Mouse (Mus musculus): ENCODE data around the gene Pla2g6. TPM values are rescaled to one million over a fixed set of nuclear protein-coding genes. Genes with fewer than 3 reads are reported as not detected.

The Pla2g6 gene
- polyA plus RNA-seq (2012; rRNA removed): 21.8 and 27.2 TPM in 2 replicates
- polyA plus RNA-seq (2014; fragmentation: Nextera tagmentation; extraction: Ambion mirVana): 12.7 and 14.7 TPM in 2 replicates

DNA sequence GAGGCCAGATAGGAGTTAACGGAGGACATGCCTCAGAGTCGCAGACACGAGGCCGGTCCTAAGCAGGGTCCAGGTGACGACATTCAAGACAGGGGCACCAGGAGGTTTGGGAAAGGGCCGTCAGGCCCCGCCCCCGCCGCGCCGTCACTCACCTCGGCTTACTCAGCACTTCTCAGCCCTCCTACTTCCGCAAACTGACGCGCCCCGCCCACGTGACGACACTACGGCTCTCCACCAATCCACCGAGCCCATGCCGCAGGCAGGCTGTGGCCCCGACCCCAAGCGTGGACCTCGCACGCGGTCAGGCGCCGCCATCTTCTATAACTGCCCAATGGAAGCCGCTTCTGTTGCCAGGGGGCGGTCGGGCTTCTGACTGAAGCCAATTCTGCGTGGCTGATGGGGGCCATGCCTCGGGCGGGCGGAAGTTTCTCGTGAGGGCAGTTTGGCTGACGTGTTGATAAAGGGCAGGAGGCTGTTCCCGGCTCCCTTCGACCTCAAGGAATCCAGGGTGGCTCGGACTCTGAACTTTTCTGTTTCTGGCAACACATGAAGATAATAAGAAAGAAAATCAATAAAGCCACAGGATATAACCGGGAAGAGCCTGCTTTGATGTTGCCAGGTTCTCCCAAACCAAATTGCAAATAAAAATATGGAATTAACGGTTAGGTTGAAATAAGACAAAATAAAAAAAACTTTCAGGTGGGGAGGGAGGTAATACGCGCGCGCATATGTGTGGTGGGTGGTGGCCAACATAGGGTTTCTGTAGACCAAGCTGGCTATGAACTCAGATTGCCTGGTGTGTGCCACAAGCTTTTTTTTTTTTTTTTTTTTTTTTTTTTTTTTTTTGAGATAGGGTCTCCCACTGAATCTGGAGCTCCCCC lies at the start of gene Pla2g6:
Gene Pla2g6 (minus strand): TSS at position 333 of the 881 bp plus-strand sequence.
- peak; percentile 97 for ATAC-seq (ENCODE audit: low FRiP score, low read depth)
- 0 out of 2 replicates have a peak, but pooled peaks have one; percentile 21 for TF ChIP-seq POLR2A (IDR thresholded peaks at IDR 0.05; ENCODE audit: borderline replicate concordance, extremely low read depth, insufficient read depth, insufficient read length)
- peak; percentile 97 for DNase-seq (ENCODE audit: low spot score)
- no peaks in the 10 kb centered on the region for H3K36me3 ChIP-seq (ENCODE audit: control insufficient read depth, insufficient read depth, low read length)
- WGBS: 4% methylated on average over 44 of the region's 46 CpGs
- H3K4me3 ChIP-seq (replicated peaks; ENCODE audit: low read length): peak within 1 kb of the TSS; percentile 62
- H3K27me3 ChIP-seq (ENCODE audit: control insufficient read depth, insufficient read depth, low read length): no peaks in the 10 kb centered on the region
- peak within 1 kb of the TSS; percentile 91 for H3K4me2 ChIP-seq (replicated peaks; ENCODE audit: low read depth, low read length, severe bottlenecking)
- peak within 1 kb of the TSS; percentile 78 for H3K27ac ChIP-seq (replicated peaks; ENCODE audit: low read depth, low read length)
- H3K4me1 ChIP-seq (ENCODE audit: control insufficient read depth, insufficient read depth, low read length): peaks cover 19% of the 10 kb centered on the region
- no peaks in the 10 kb centered on the region for H3K9me3 ChIP-seq (ENCODE audit: control insufficient read depth, low read length)
- peak within 1 kb of the TSS; percentile 72 for H3K9ac ChIP-seq (ENCODE audit: low read depth, low read length, severe bottlenecking)

DNA sequence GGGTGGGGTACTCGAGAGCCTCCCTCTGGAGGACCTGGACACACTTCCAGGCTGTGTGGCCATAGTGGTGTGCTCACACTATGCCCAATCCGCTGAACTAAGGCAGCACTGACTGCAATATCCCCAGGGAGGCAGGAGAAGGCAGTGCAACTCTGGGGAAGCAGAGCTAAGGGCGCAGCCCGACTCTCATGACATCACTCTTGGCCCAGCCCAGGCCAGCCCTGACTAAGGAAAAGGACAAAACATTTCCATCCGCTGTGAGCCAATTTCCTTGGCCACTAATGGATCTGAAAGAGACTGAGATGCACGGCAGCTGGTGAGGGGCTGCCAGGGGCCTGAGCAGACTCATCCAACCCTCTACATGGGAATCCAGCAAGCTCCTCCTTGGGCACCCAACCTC lies 49.5 kb upstream of the Pla2g6 start:
- DNase-seq (ENCODE audit: low spot score) (no peak), ATAC-seq (ENCODE audit: low FRiP score, low read depth) (no peak)
- H3K4me3 ChIP-seq (replicated peaks; ENCODE audit: low read length): no peak overlapping the region
- WGBS: 91% methylated on average over 6 of the region's 6 CpGs
- no peak overlapping the region for H3K27ac ChIP-seq (replicated peaks; ENCODE audit: low read depth, low read length)
- no peaks in the 10 kb centered on the region for H3K4me1 ChIP-seq (ENCODE audit: control insufficient read depth, insufficient read depth, low read length)
- no peak overlapping the region for H3K4me2 ChIP-seq (replicated peaks; ENCODE audit: low read depth, low read length, severe bottlenecking)
- no peaks in the 10 kb centered on the region for H3K27me3 ChIP-seq (ENCODE audit: control insufficient read depth, insufficient read depth, low read length)
- H3K9ac ChIP-seq (ENCODE audit: low read depth, low read length, severe bottlenecking): no peak overlapping the region
- no peaks in the 10 kb centered on the region for H3K9me3 ChIP-seq (ENCODE audit: control insufficient read depth, low read length)
- H3K36me3 ChIP-seq (ENCODE audit: control insufficient read depth, insufficient read depth, low read length): peaks cover 57% of the 10 kb centered on the region
- TF ChIP-seq POLR2A (IDR thresholded peaks at IDR 0.05; ENCODE audit: borderline replicate concordance, extremely low read depth, insufficient read depth, insufficient read length): no peak

DNA sequence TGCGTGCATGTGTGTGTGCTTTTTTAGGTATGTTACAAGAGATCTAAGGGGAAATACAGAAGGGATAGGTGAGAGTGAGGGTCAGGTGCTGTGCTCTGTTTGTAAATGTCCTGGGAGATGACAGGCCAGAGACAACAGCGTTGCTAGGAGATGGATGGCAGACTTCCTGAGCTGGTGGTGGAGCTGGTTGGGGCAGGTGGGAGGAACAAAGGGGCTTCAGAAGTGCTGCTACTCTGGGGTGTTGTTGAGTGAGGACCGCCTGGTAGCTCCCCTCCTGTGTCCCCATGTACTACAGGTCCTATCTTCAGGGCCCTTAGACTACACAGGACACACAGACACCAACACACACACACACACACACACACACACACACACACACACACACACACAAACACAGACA lies 46.6 kb upstream of the Pla2g6 start:
- H3K4me3 ChIP-seq (replicated peaks; ENCODE audit: low read length): no peak overlapping the region
- no peak overlapping the region for H3K4me2 ChIP-seq (replicated peaks; ENCODE audit: low read depth, low read length, severe bottlenecking)
- TF ChIP-seq POLR2A (IDR thresholded peaks at IDR 0.05; ENCODE audit: borderline replicate concordance, extremely low read depth, insufficient read depth, insufficient read length): no peak
- no peaks in the 10 kb centered on the region for H3K27me3 ChIP-seq (ENCODE audit: control insufficient read depth, insufficient read depth, low read length)
- H3K9ac ChIP-seq (ENCODE audit: low read depth, low read length, severe bottlenecking): no peak overlapping the region
- 44% methylated on average over 3 of the region's 3 CpGs for WGBS
- H3K36me3 ChIP-seq (ENCODE audit: control insufficient read depth, insufficient read depth, low read length): peaks cover 77% of the 10 kb centered on the region
- H3K27ac ChIP-seq (replicated peaks; ENCODE audit: low read depth, low read length): no peak overlapping the region
- no peaks in the 10 kb centered on the region for H3K4me1 ChIP-seq (ENCODE audit: control insufficient read depth, insufficient read depth, low read length)
- ATAC-seq (ENCODE audit: low FRiP score, low read depth) (no peak), DNase-seq (ENCODE audit: low spot score) (no peak)
- no peaks in the 10 kb centered on the region for H3K9me3 ChIP-seq (ENCODE audit: control insufficient read depth, low read length)

DNA sequence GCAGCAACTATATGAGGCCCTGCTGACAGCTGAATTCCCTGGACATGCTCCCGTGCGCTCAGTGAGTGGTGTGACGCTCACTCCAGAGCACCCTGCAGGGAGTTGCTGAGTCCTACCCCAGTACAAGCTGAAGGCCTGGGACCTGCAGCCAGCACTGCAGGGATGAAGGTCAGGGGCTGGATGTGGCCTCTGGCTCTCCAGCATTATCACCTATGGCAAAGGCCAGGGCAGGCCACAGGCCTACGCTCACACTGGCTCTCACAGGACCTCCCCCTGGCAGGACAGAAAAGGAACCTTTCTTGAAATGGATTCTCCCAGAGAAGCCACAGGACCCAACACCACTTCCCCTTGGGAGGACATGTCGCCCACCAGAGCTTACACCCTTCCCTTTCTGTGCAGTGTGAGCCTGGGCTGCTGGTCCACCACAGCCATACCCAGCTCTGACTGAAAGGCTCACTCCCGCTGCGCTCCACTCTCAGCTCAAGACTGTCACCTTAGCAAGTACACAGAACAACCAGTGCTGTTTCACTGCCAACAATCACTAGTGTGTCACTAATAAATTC lies 42.2 kb upstream of the Pla2g6 start:
- peaks cover 79% of the 10 kb centered on the region for H3K36me3 ChIP-seq (ENCODE audit: control insufficient read depth, insufficient read depth, low read length)
- no peak overlapping the region for H3K4me3 ChIP-seq (replicated peaks; ENCODE audit: low read length)
- H3K27ac ChIP-seq (replicated peaks; ENCODE audit: low read depth, low read length): no peak overlapping the region
- H3K4me1 ChIP-seq (ENCODE audit: control insufficient read depth, insufficient read depth, low read length): no peaks in the 10 kb centered on the region
- DNase-seq (ENCODE audit: low spot score) (no peak), ATAC-seq (ENCODE audit: low FRiP score, low read depth) (no peak)
- TF ChIP-seq POLR2A (IDR thresholded peaks at IDR 0.05; ENCODE audit: borderline replicate concordance, extremely low read depth, insufficient read depth, insufficient read length): no peak
- 95% methylated on average over 7 of the region's 7 CpGs for WGBS
- H3K4me2 ChIP-seq (replicated peaks; ENCODE audit: low read depth, low read length, severe bottlenecking): no peak overlapping the region
- H3K9ac ChIP-seq (ENCODE audit: low read depth, low read length, severe bottlenecking): no peak overlapping the region
- no peaks in the 10 kb centered on the region for H3K27me3 ChIP-seq (ENCODE audit: control insufficient read depth, insufficient read depth, low read length)
- no peaks in the 10 kb centered on the region for H3K9me3 ChIP-seq (ENCODE audit: control insufficient read depth, low read length)

DNA sequence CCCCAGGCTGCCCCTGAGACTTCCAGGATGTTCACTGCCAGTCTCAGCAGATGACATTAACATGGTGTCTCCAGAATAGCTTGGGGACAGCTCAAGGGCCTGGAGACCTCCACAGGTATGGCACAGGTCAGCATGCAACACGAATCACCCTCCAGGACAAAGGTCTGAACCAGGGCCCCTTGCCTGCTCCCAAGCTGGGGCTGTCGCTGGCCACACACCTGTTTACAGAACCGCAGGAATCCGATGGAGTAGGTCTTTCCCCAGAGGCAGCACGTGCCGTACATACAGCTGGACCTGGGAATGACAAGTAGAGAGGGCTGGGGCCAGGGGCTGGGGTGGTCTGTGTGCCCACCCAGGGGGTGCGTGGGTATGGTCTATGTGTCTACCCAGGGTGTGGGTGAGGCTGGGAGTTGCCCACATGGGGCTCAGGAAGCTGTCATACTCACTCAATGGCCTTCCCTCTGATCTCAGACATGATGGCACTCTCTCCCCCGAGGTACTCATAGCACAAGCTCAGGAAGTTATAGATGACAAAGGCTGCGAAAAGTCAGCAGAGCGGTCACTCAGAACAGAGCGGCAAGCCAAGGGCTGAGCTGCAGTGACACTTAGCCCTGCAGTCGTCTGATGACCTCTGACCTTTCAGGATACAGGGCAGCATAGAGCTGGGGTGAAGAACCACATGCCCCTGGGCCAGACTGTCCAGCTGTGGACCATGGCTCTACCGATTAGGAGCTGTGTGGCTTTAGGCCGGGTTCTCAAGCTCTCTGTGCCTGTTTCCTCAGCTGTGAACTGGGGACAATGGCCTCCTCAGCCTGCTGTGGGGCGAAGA lies 41.5 kb upstream of the Pla2g6 start:
- 78% methylated on average over 15 of the region's 15 CpGs for WGBS
- no peaks in the 10 kb centered on the region for H3K4me1 ChIP-seq (ENCODE audit: control insufficient read depth, insufficient read depth, low read length)

More for the DNA sequence above, 41.5 kb upstream of the Pla2g6 start:
- DNase-seq (ENCODE audit: low spot score) (no peak), ATAC-seq (ENCODE audit: low FRiP score, low read depth) (no peak)
- no peaks in the 10 kb centered on the region for H3K27me3 ChIP-seq (ENCODE audit: control insufficient read depth, insufficient read depth, low read length)
- no peak overlapping the region for H3K27ac ChIP-seq (replicated peaks; ENCODE audit: low read depth, low read length)
- no peaks in the 10 kb centered on the region for H3K9me3 ChIP-seq (ENCODE audit: control insufficient read depth, low read length)
- H3K4me2 ChIP-seq (replicated peaks; ENCODE audit: low read depth, low read length, severe bottlenecking): no peak overlapping the region
- H3K9ac ChIP-seq (ENCODE audit: low read depth, low read length, severe bottlenecking): no peak overlapping the region
- H3K4me3 ChIP-seq (replicated peaks; ENCODE audit: low read length): no peak overlapping the region
- TF ChIP-seq POLR2A (IDR thresholded peaks at IDR 0.05; ENCODE audit: borderline replicate concordance, extremely low read depth, insufficient read depth, insufficient read length): no peak
- peaks cover 80% of the 10 kb centered on the region for H3K36me3 ChIP-seq (ENCODE audit: control insufficient read depth, insufficient read depth, low read length)

All from limb, embryonic 14.5 days (tissue).